Mouse (Mus musculus): Measurements from ENCODE around the gene Lurap1l. TPM values are rescaled to one million over a fixed set of nuclear protein-coding genes. Genes with fewer than 3 reads are reported as not detected.
A peak's percentile ranks its signal among the peaks of the same experiment; 100 is the strongest.
"Not testable (repeated sequence)": the region's sequence is repeated elsewhere in the genome, so short reads cannot be mapped to it uniquely, and the experiment has no call there.

The Lurap1l gene
- polyA plus RNA-seq, 1 experiment = 10.0 TPM

DNA sequence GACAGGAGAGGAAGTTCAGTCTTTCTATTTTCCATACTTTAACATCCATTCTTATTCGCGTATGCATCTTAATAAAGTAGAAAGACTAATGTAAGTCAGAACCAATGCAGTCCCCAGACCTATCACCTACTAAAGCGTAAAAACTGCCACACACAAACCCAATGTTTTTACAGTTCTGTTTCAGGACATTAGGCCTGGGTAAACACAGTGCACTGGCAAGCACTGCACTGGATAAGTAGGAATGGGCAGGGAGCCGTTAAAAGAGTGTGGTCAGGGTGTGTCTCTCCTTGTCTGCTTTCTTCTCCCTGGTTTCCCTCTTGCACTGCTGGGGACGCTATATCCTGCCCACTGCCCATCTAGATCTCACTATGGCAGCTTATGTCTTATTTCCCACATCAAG lies 2.5 kb upstream of the Lurap1l start:
- Histone ChIP-seq H3K4me1 (ENCODE audit: control insufficient read depth, insufficient read depth, low read length) (no peaks in the 10 kb centered on the region; the same call in 1 of the 2 replicates), H3K27ac (ENCODE audit: insufficient read depth, low read depth, low read length) (no peak overlapping the region), H3K36me3 (ENCODE audit: control insufficient read depth, insufficient read depth, low read length) (no peaks in the 10 kb centered on the region), H3K4me3 (ENCODE audit: insufficient read depth, low read depth, low read length) (no peak overlapping the region), H3K27me3 (replicated peaks; ENCODE audit: control insufficient read depth, insufficient read depth, low read length) (no peaks in the 10 kb centered on the region)
- DNase-seq = no peak
- 69% methylated on average over 5 of the region's 5 CpGs for WGBS
- TF ChIP-seq POLR2A (IDR thresholded peaks at IDR 0.05; ENCODE audit: low read depth, low read length) = no peak
- no peak for TF ChIP-seq CTCF (conservative IDR thresholded peaks at IDR 0.05; ENCODE audit: insufficient read depth, insufficient read length, low read depth, low read length)

DNA sequence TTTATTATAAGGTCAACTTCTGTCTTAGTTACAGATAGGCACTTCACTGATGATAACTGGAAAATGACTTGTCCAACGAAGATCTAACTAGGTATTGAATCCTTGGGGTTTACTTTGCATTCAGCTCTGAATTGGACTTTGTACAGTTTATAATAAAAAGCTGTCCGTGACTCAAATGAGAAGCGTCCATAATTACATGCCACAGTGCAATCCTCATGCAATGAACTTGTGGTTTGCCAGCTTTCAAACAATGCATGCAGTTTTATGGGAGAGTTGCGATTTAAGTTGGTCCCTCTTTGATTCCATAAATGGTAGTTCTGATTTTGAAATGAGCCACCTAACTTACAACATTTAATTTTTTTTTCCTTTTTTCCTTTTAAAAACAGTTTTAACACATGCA lies 1.5 kb upstream of the Lurap1l start:
- DNase-seq = no peak

DNA sequence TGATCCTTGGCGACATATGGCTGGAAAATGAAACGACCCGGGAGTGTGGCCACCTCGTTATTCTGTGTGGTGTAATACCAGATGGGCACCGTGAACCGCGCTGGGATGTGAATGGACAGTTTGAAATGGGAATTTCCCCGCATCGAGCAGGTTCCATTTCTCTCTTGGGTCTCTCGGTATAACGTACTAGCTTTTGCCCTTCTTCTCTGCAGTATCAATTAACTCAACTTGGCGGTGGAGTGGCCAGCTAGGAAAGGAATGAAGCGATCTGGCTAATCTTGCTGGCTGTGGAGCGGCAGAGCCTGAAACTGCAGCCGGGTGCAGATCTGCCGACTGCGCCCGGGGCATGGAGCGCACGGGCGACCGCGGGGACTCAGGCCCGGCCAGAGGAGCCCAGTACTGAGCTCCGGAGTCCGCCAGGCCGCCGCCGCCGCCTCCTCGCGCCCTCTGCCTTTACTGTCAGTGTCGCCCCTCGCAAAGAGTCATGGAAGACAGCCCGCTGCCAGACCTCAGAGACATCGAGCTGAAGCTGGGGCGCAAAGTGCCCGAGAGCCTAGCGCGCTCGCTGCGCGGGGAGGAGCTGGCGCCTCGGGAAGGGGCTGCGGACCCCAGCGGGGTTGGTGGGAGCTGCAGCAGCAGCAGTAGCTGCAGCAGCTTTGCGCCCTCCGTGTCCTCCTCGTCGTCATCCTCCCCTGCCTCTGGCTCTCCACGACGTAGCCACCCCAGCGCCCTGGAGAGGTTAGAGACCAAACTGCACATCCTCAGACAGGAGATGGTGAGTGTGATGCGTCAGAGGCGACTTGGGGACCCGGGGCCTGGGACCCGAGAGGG lies 640 bp downstream of the Lurap1l start:
- DNase-seq = peak; percentile 59
- Histone ChIP-seq H3K36me3 (ENCODE audit: control insufficient read depth, insufficient read depth, low read length) (no peaks in the 10 kb centered on the region), H3K27me3 (replicated peaks; ENCODE audit: control insufficient read depth, insufficient read depth, low read length) (no peaks in the 10 kb centered on the region), H3K27ac (ENCODE audit: insufficient read depth, low read depth, low read length) (peak overlapping the region; percentile 86), H3K4me1 (ENCODE audit: control insufficient read depth, insufficient read depth, low read length) (peaks cover 7% of the 10 kb centered on the region), H3K4me3 (ENCODE audit: insufficient read depth, low read depth, low read length) (peak overlapping the region; percentile 62)
- no peak for TF ChIP-seq POLR2A (IDR thresholded peaks at IDR 0.05; ENCODE audit: low read depth, low read length)
- under 1% methylated on average over 58 of the region's 58 CpGs for WGBS

More for the DNA sequence above, 1.5 kb upstream of the Lurap1l start:
- no peak for TF ChIP-seq POLR2A (IDR thresholded peaks at IDR 0.05; ENCODE audit: low read depth, low read length)
- no peak for TF ChIP-seq CTCF (conservative IDR thresholded peaks at IDR 0.05; ENCODE audit: insufficient read depth, insufficient read length, low read depth, low read length)
- Histone ChIP-seq H3K27me3 (replicated peaks; ENCODE audit: control insufficient read depth, insufficient read depth, low read length) (no peaks in the 10 kb centered on the region), H3K4me1 (ENCODE audit: control insufficient read depth, insufficient read depth, low read length) (peaks cover 4% of the 10 kb centered on the region), H3K4me3 (ENCODE audit: insufficient read depth, low read depth, low read length) (no peak overlapping the region), H3K36me3 (ENCODE audit: control insufficient read depth, insufficient read depth, low read length) (no peaks in the 10 kb centered on the region), H3K27ac (ENCODE audit: insufficient read depth, low read depth, low read length) (no peak overlapping the region)
- 77% methylated on average over 4 of the region's 4 CpGs for WGBS

DNA sequence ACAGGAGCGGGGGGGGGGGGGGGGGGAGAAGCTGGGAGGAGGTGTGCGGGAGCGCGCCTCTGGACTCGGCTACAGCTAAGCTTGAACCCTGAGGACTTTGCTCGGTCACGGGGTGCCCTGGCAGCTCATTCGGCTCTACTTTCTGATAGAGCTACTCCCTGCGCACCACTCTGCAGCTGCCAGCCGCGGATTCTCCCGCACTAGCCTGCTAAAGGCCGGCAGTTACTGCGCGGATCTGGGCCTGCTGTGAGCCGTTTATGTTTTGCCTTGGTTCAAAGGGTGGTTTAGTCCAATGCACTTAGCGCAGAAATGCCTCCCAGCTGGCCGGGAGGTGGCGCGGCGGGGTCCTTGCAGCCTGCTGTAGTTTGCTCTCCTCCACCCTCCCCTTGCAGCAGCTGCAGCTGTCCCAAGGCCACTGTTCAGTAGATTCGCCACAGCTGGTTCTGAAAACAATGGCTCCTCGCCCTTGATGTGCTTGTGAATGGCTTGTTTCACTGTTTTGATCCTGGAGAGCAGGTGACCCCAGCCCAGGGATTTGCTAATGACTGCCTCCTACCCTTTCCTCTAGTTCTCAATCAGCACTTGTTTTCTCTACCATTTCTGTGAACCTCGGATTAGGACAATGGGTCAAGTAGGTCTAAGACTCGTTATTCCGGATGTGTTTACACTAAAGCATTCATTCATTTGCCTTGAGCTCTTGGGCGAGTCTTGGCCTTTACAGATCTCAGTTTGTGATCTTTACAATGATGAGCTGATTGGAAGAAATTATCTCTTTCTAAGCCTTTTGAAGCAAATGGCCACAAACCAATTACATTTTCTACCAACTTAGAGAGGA lies 1.5 kb downstream of the Lurap1l start:
- H3K27ac ChIP-seq (ENCODE audit: insufficient read depth, low read depth, low read length) = peak overlapping the region; percentile 75
- 1% methylated on average over 27 of the region's 27 CpGs for WGBS

DNA sequence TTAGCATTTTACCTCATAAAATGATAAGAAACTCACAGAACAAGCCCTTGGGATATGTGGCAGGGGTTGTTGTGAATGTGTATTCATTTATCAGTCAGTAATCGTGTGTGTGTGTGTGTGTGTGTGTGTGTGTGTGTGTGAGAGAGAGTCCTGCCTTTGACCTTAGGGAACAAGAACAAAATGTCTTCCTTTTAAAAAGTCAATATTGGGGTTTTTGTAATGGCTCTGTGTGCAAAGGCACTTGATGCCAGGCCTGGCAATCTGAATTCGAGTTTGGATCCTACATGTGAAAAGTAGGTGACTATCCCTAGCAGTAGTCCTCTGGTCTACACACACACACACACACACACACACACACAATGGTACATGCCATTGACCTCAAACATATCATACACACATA lies 4.8 kb downstream of the Lurap1l start:
- Histone ChIP-seq H3K4me3 (ENCODE audit: insufficient read depth, low read depth, low read length) (no peak overlapping the region), H3K27ac (ENCODE audit: insufficient read depth, low read depth, low read length) (no peak overlapping the region), H3K27me3 (replicated peaks; ENCODE audit: control insufficient read depth, insufficient read depth, low read length) (no peaks in the 10 kb centered on the region), H3K36me3 (ENCODE audit: control insufficient read depth, insufficient read depth, low read length) (no peaks in the 10 kb centered on the region), H3K4me1 (ENCODE audit: control insufficient read depth, insufficient read depth, low read length) (peaks cover 7% of the 10 kb centered on the region)
- 76% methylated on average over 2 of the region's 2 CpGs for WGBS
- no peak for TF ChIP-seq POLR2A (IDR thresholded peaks at IDR 0.05; ENCODE audit: low read depth, low read length)
- TF ChIP-seq CTCF (conservative IDR thresholded peaks at IDR 0.05; ENCODE audit: insufficient read depth, insufficient read length, low read depth, low read length) = no peak
- DNase-seq = no peak

More for the DNA sequence above, 1.5 kb downstream of the Lurap1l start:
- H3K4me1 ChIP-seq (ENCODE audit: control insufficient read depth, insufficient read depth, low read length) = peaks cover 7% of the 10 kb centered on the region
- TF ChIP-seq POLR2A (IDR thresholded peaks at IDR 0.05; ENCODE audit: low read depth, low read length) (peak; percentile 15), CTCF (conservative IDR thresholded peaks at IDR 0.05; ENCODE audit: insufficient read depth, insufficient read length, low read depth, low read length) (peak; percentile 61; the same call in 1 of the 2 replicates)
- no peaks in the 10 kb centered on the region for H3K27me3 ChIP-seq (replicated peaks; ENCODE audit: control insufficient read depth, insufficient read depth, low read length)
- H3K36me3 ChIP-seq (ENCODE audit: control insufficient read depth, insufficient read depth, low read length) = no peaks in the 10 kb centered on the region
- DNase-seq = peak; percentile 94
- peak overlapping the region; percentile 62 for H3K4me3 ChIP-seq (ENCODE audit: insufficient read depth, low read depth, low read length)

DNA sequence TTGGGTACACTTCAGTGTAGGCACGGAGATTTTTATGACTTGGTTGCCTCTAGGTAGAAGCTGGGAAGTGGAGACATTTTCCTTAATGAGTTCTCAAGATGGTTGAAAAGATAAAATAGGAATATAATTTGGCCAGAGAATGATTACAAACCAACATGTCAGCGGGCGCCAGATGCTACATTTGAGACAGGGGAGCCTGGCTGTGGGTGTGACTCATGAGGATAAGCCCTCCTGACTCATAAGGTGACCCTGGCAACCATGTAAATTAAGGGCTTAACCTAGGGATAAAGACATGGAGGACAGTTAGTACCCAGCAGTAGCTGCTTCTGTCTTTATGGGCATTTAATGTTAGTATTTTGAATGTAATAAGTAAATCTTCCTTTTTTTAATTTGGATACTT lies 6.2 kb downstream of the Lurap1l start:
- DNase-seq = no peak
- TF ChIP-seq CTCF (conservative IDR thresholded peaks at IDR 0.05; ENCODE audit: insufficient read depth, insufficient read length, low read depth, low read length) (no peak), POLR2A (IDR thresholded peaks at IDR 0.05; ENCODE audit: low read depth, low read length) (no peak)
- Histone ChIP-seq H3K4me1 (ENCODE audit: control insufficient read depth, insufficient read depth, low read length) (peaks cover 7% of the 10 kb centered on the region), H3K4me3 (ENCODE audit: insufficient read depth, low read depth, low read length) (no peak overlapping the region), H3K27ac (ENCODE audit: insufficient read depth, low read depth, low read length) (no peak overlapping the region), H3K27me3 (replicated peaks; ENCODE audit: control insufficient read depth, insufficient read depth, low read length) (no peaks in the 10 kb centered on the region), H3K36me3 (ENCODE audit: control insufficient read depth, insufficient read depth, low read length) (no peaks in the 10 kb centered on the region)
- WGBS = 73% methylated on average over 3 of the region's 3 CpGs

DNA sequence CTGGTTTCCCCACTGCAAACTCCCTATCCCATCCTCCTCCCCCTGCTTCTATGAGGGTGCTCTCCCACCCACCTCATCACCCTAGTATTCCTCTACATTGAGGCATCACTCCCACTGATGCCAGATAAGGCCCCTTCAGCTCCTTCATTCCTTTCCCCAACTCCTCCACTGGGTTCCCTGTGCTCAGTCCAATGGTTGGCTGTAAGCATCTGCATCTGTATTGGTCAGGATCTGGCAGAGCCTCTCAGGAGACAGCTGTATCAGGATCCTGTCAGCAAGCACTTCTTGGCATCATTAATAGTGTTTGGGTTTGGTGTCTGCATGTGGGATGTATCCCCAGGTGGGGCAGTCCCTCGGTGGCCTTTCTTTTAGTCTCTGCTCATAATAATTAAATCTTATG lies 6.7 kb downstream of the Lurap1l start:
- 69% methylated on average over 1 of the region's 1 CpGs for WGBS
- H3K4me3 ChIP-seq (ENCODE audit: insufficient read depth, low read depth, low read length); H3K27ac ChIP-seq (ENCODE audit: insufficient read depth, low read depth, low read length); DNase-seq; H3K27me3 ChIP-seq (replicated peaks; ENCODE audit: control insufficient read depth, insufficient read depth, low read length); H3K36me3 ChIP-seq (ENCODE audit: control insufficient read depth, insufficient read depth, low read length); H3K4me1 ChIP-seq (ENCODE audit: control insufficient read depth, insufficient read depth, low read length): not testable (repeated sequence)

Data from kidney, adult 2 months (tissue).